Mouse (Mus musculus) heart, postnatal 0 days (tissue): ENCODE measurements around the gene Tmem185b. TPM values are rescaled to one million over a fixed set of nuclear protein-coding genes. Genes with fewer than 3 reads are reported as not detected.

Experiments used
- ATAC-seq: fragments of 200-750 bp; cut with Nextera tagmentation; 2 replicates; pipeline ENCODE4 v1.8.0; 2017; ENCODE audit warnings: low read depth, moderate number of reproducible peaks, moderate library complexity; ENCODE audit not compliant: insufficient read depth
- DNase-seq: peaks from one replicate; pipeline ENCODE4 v3.0.0-alpha.2; 2016; ENCODE audit warnings: low spot score
- H3K27ac ChIP-seq: fragments of 300-500 bp; sonication (generic); 2 replicates; pipeline ENCODE4 v1.5.1; 2014; ENCODE audit warnings: low read depth, mild to moderate bottlenecking
- H3K27me3 ChIP-seq: fragments of 300-500 bp; sonication (generic); 2 replicates; pipeline ENCODE4 v1.6.1; 2014; ENCODE audit warnings: low read length, mixed read lengths; ENCODE audit not compliant: control insufficient read depth, insufficient read depth
- H3K36me3 ChIP-seq: fragments of 300-500 bp; sonication (generic); replicated peaks from 2 replicates; pipeline ENCODE4 v1.6.1; 2014; ENCODE audit warnings: low read length, mixed read lengths; ENCODE audit not compliant: control insufficient read depth, insufficient read depth
- H3K4me1 ChIP-seq: fragments of 300-500 bp; sonication (generic); 2 replicates; pipeline ENCODE4 v1.6.1; 2014; ENCODE audit warnings: antibody characterized with exemption; ENCODE audit not compliant: control insufficient read depth, insufficient read depth
- H3K4me2 ChIP-seq: fragments of 300-500 bp; sonication (generic); 2 replicates; pipeline ENCODE4 v1.6.1; 2014; ENCODE audit warnings: low read depth, mild to moderate bottlenecking, low read length, moderate library complexity
- H3K4me3 ChIP-seq: fragments of 300-500 bp; sonication (generic); 2 replicates; pipeline ENCODE4 v1.5.1; 2014; ENCODE audit warnings: low read depth, low read length
- H3K9ac ChIP-seq: fragments of 300-500 bp; sonication (generic); replicated peaks from 2 replicates; pipeline ENCODE4 v1.6.1; 2014; ENCODE audit warnings: low read depth, low read length, mixed read lengths
- H3K9me3 ChIP-seq: fragments of 300-500 bp; sonication (generic); replicated peaks from 2 replicates; pipeline ENCODE4 v1.6.1; 2016; ENCODE audit warnings: low read length; ENCODE audit not compliant: control insufficient read depth
- CTCF ChIP-seq: IDR thresholded peaks from 2 replicates; pipeline ENCODE4 v1.5.1; 2016; ENCODE audit warnings: antibody characterized with exemption, control low read depth, low read depth
- EP300 ChIP-seq: IDR thresholded peaks from 2 replicates; pipeline ENCODE4 v1.6.1; 2016; ENCODE audit warnings: antibody characterized with exemption, low read depth
- WGBS: fragments of 180-500 bp; shearing (Covaris S2); extraction: QIAGEN DNeasy Blood & Tissue Kit; methylation state at CpG from one replicate; pipeline ENCODE4 v1.1.7; 2014; 5-methylcytosine and 5-hydroxymethylcytosine counted together
- polyA plus RNA-seq: library from polyadenylated mRNA; unstranded; fragments of >200 nt; fragmentation: Nextera tagmentation; extraction: Ambion mirVana; gene quantifications from 2 replicates; pipeline ENCODE4 v1.2.1, GENCODE M21; 2015
- total RNA-seq: library from RNA; depleted of rRNA; stranded (reverse); fragments of >200 nt; gene quantifications from 2 replicates; pipeline ENCODE4 v1.2.3, GENCODE M21; 2014; ENCODE audit warnings: low replicate concordance; rRNA removed

Gene Tmem185b
- total RNA-seq (28.5 and 30.5 TPM in 2 replicates), polyA plus RNA-seq (18.7 and 20.7 TPM in 2 replicates)

GRCm38 (mm10) chr1:119525689-119526591, at the start of gene Tmem185b:
Tmem185b (plus strand) TSS chr1:119526160.
- TF ChIP-seq CTCF (no peak), EP300 (peak; percentile 76; the same call in 1 of the 2 replicates)
- H3K4me3 ChIP-seq = peak within 1 kb of the TSS; percentile 61

GRCm38 (mm10) chr1:119476905-119477353, 49.0 kb upstream of the Tmem185b start:
- no peaks in the 10 kb centered on the region for H3K9me3 ChIP-seq
- H3K27ac ChIP-seq = no peak overlapping the region
- H3K4me2 ChIP-seq = no peak overlapping the region
- no peaks in the 10 kb centered on the region for H3K4me1 ChIP-seq
- no peak overlapping the region for H3K4me3 ChIP-seq
- ATAC-seq (no peak), DNase-seq (no peak)
- TF ChIP-seq CTCF = no peak
- no peak for TF ChIP-seq EP300
- no peak overlapping the region for H3K9ac ChIP-seq
- H3K27me3 ChIP-seq = no peaks in the 10 kb centered on the region
- WGBS = 73% methylated on average over 7 of the region's 7 CpGs
- H3K36me3 ChIP-seq = peaks cover 61% of the 10 kb centered on the region

More at GRCm38 (mm10) chr1:119525689-119526591, at the start of gene Tmem185b:
- Histone ChIP-seq H3K4me2 (peak within 1 kb of the TSS; percentile 97), H3K36me3 (peaks cover 19% of the 10 kb centered on the region), H3K27ac (peak within 1 kb of the TSS; percentile 86), H3K4me1 (peaks cover 15% of the 10 kb centered on the region), H3K9me3 (0 out of 2 replicates have a peak, but pooled peaks cover 4% of the 10 kb centered on the region), H3K9ac (peak within 1 kb of the TSS; percentile 74), H3K27me3 (no peaks in the 10 kb centered on the region)
- ATAC-seq (peak; percentile 97), DNase-seq (peak; percentile 90)
- WGBS = 1% methylated on average over 77 of the region's 82 CpGs

GRCm38 (mm10) chr1:119479641-119480040, 46.3 kb upstream of the Tmem185b start:
- Histone ChIP-seq H3K36me3 (peaks cover 59% of the 10 kb centered on the region), H3K9ac (no peak overlapping the region), H3K27ac (no peak overlapping the region), H3K4me1 (no peaks in the 10 kb centered on the region), H3K27me3 (no peaks in the 10 kb centered on the region), H3K9me3 (no peaks in the 10 kb centered on the region), H3K4me3 (no peak overlapping the region), H3K4me2 (no peak overlapping the region)
- 65% methylated on average over 4 of the region's 4 CpGs for WGBS
- TF ChIP-seq EP300 (no peak), CTCF (no peak)
- ATAC-seq = no peak
- DNase-seq = no peak

- TF ChIP-seq EP300 (no peak), CTCF (no peak)
- Histone ChIP-seq H3K27me3 (no peaks in the 10 kb centered on the region), H3K9ac (no peak overlapping the region), H3K9me3 (no peaks in the 10 kb centered on the region), H3K36me3 (peaks cover 49% of the 10 kb centered on the region), H3K4me1 (no peaks in the 10 kb centered on the region), H3K4me2 (no peak overlapping the region), H3K4me3 (no peak overlapping the region), H3K27ac (no peak overlapping the region)
- DNase-seq (no peak), ATAC-seq (no peak)
- 86% methylated on average over 8 of the region's 8 CpGs for WGBS
These were observed 45.3 kb upstream of the Tmem185b start for GRCm38 (mm10) chr1:119480678-119481077.

- no peak for DNase-seq
- H3K4me3 ChIP-seq = no peak overlapping the region
- H3K27ac ChIP-seq = no peak overlapping the region
- 93% methylated on average over 7 of the region's 7 CpGs for WGBS
- H3K9ac ChIP-seq = no peak overlapping the region
- no peaks in the 10 kb centered on the region for H3K4me1 ChIP-seq
- H3K9me3 ChIP-seq = no peaks in the 10 kb centered on the region
- no peak for ATAC-seq
- no peaks in the 10 kb centered on the region for H3K27me3 ChIP-seq
- TF ChIP-seq EP300 = no peak
- TF ChIP-seq CTCF = peak; percentile 30
- H3K36me3 ChIP-seq = peaks cover 42% of the 10 kb centered on the region
- no peak overlapping the region for H3K4me2 ChIP-seq
These were observed 44.6 kb upstream of the Tmem185b start for GRCm38 (mm10) chr1:119481205-119481932.
